Mouse (Mus musculus) left cerebral cortex, adult 2 months (tissue): ENCODE measurements around the gene Usp19. TPM values are rescaled to one million over a fixed set of nuclear protein-coding genes. Genes with fewer than 3 reads are reported as not detected.

Source experiments
- DNase-seq, 2 experiments: peaks; one replicate each; pipeline ENCODE4 v3.0.0; 2021 to 2022; ENCODE audit warnings: low spot score in 2 of 2, mixed read lengths in 1 of 2; ENCODE audit errors: extremely low spot score in 1 of 2
- H3K27ac ChIP-seq: fragments of 200-600 bp; 2 replicates; pipeline ENCODE4 v1.8.1; 2022
- H3K4me3 ChIP-seq: fragments of 200-600 bp; 2 replicates; pipeline ENCODE4 v1.8.1; 2022
- CTCF ChIP-seq: fragments of 200-600 bp; IDR thresholded peaks from 2 replicates; pipeline ENCODE4 v1.8.1; 2022; ENCODE audit warnings: antibody characterized with exemption, mild to moderate bottlenecking, moderate library complexity
- intact Hi-C: fragments of 180-260 bp; cut with DNase I; formaldehyde crosslinking; loops from one replicate; pipeline ENCODE4 v1.15.1; 2025
- total RNA-seq, 2 experiments: library from RNA; stranded (reverse); gene quantifications; 2 replicates each; pipeline ENCODE4 v1.2.3; 2021

Usp19 gene
- total RNA-seq, 2 experiments from 2014 or later = 153 to 167 TPM

- TF ChIP-seq CTCF = no peak
- no peak for DNase-seq
- no peak overlapping the region for H3K4me3 ChIP-seq
- intact Hi-C loops = no loop called here
- H3K27ac ChIP-seq = no peak overlapping the region; the same call in 1 of the 2 replicates
These were observed 36.0 kb upstream of the Usp19 start for GRCm38 (mm10) chr9:108454429-108454828.

- intact Hi-C loops = no loop called here
These were observed 34.4 kb upstream of the Usp19 start for GRCm38 (mm10) chr9:108455747-108456571.

GRCm38 (mm10) chr9:108456953-108457352 is 33.4 kb upstream of the Usp19 start:
- Histone ChIP-seq H3K4me3 (no peak overlapping the region), H3K27ac (no peak overlapping the region)
- DNase-seq = no peak
- intact Hi-C loops = no loop called here
- no peak for TF ChIP-seq CTCF

More at GRCm38 (mm10) chr9:108455747-108456571, 34.4 kb upstream of the Usp19 start:
- no peak overlapping the region for H3K27ac ChIP-seq
- H3K4me3 ChIP-seq = no peak overlapping the region
- no peak for TF ChIP-seq CTCF
- no peak for DNase-seq

- TF ChIP-seq CTCF = no peak
- Histone ChIP-seq H3K27ac (peak overlapping the region; percentile 94), H3K4me3 (peak overlapping the region; percentile 75)
- intact Hi-C loops = no loop called here
- no peak for DNase-seq
These were observed 30.5 kb upstream of the Usp19 start for GRCm38 (mm10) chr9:108459939-108460318.

- intact Hi-C loops = no loop called here
- peak; percentile 87 to 88 for DNase-seq
- Histone ChIP-seq H3K4me3 (peak within 1 kb of the TSS; percentile 75), H3K27ac (peak within 1 kb of the TSS; percentile 94)
- peak; percentile 3 for TF ChIP-seq CTCF
These were observed 29.9 kb upstream of the Usp19 start, which contains the start of gene Ccdc71 for GRCm38 (mm10) chr9:108460319-108461178. TSS of gene Ccdc71 (plus strand) at chr9:108460527.

GRCm38 (mm10) chr9:108461181-108461631 is 29.2 kb upstream of the Usp19 start, which contains the start of gene Klhdc8b:
TSS of gene Klhdc8b (minus strand) at chr9:108461581.
- intact Hi-C loops = no loop called here
- TF ChIP-seq CTCF = no peak
- peak within 1 kb of the TSS; percentile 94 for H3K27ac ChIP-seq
- peak within 1 kb of the TSS; percentile 75 for H3K4me3 ChIP-seq
- no peak for DNase-seq

GRCm38 (mm10) chr9:108461675-108462074 is 28.7 kb upstream of the Usp19 start:
- DNase-seq = no peak
- H3K4me3 ChIP-seq = peak overlapping the region; percentile 75
- intact Hi-C loops = no loop called here
- no peak for TF ChIP-seq CTCF
- H3K27ac ChIP-seq = no peak overlapping the region

GRCm38 (mm10) chr9:108462192-108462591 is 28.2 kb upstream of the Usp19 start:
- H3K27ac ChIP-seq = no peak overlapping the region
- intact Hi-C loops = no loop called here
- no peak for TF ChIP-seq CTCF
- DNase-seq = no peak
- no peak overlapping the region for H3K4me3 ChIP-seq

GRCm38 (mm10) chr9:108463713-108464112 is 26.7 kb upstream of the Usp19 start:
- TF ChIP-seq CTCF = no peak
- intact Hi-C loops = no loop called here
- H3K4me3 ChIP-seq = no peak overlapping the region
- H3K27ac ChIP-seq = no peak overlapping the region
- DNase-seq = no peak

- intact Hi-C loops = no loop called here
- no peak for TF ChIP-seq CTCF
These were observed 24.2 kb upstream of the Usp19 start for GRCm38 (mm10) chr9:108466219-108466618.

GRCm38 (mm10) chr9:108469430-108469829 is 21.0 kb upstream of the Usp19 start:
- H3K4me3 ChIP-seq = no peak overlapping the region
- H3K27ac ChIP-seq = no peak overlapping the region
- no peak for DNase-seq
- TF ChIP-seq CTCF = no peak
- intact Hi-C loops = no loop called here

More at GRCm38 (mm10) chr9:108466219-108466618, 24.2 kb upstream of the Usp19 start:
- no peak for DNase-seq
- H3K27ac ChIP-seq = no peak overlapping the region
- no peak overlapping the region for H3K4me3 ChIP-seq

GRCm38 (mm10) chr9:108469845-108470244 is 20.6 kb upstream of the Usp19 start:
- DNase-seq = no peak
- TF ChIP-seq CTCF = no peak
- Histone ChIP-seq H3K4me3 (no peak overlapping the region), H3K27ac (no peak overlapping the region)
- intact Hi-C loops = no loop called here
